Mouse (Mus musculus) liver, embryonic 11.5 days (tissue): Measurements from ENCODE around the gene Tfr2. TPM values are rescaled to one million over a fixed set of nuclear protein-coding genes. Genes with fewer than 3 reads are reported as not detected.

Source experiments
- ATAC-seq: fragments of 200-750 bp; cut with Nextera tagmentation; replicated peaks from 2 replicates; pipeline ENCODE4 v1.8.0; 2017; ENCODE audit warnings: moderate number of reproducible peaks, mild to moderate bottlenecking, moderate TSS enrichment, moderate library complexity; ENCODE audit not compliant: low FRiP score
- DNase-seq: peaks from one replicate; pipeline ENCODE4 v3.0.0-alpha.2; 2017; ENCODE audit warnings: low spot score
- H3K27ac ChIP-seq: fragments of 300-500 bp; sonication (generic); 2 replicates; pipeline ENCODE4 v1.5.1; 2014; ENCODE audit warnings: mild to moderate bottlenecking, low read depth, low read length, control low read depth
- H3K27me3 ChIP-seq: fragments of 300-500 bp; sonication (generic); replicated peaks from 2 replicates; pipeline ENCODE4 v1.6.1; 2014; ENCODE audit warnings: low read length, mixed read lengths; ENCODE audit not compliant: control insufficient read depth, insufficient read depth
- H3K36me3 ChIP-seq: fragments of 300-500 bp; sonication (generic); 2 replicates; pipeline ENCODE4 v1.6.1; 2014; ENCODE audit warnings: mild to moderate bottlenecking, low read length, moderate library complexity, mixed read lengths; ENCODE audit not compliant: control insufficient read depth, insufficient read depth
- H3K4me1 ChIP-seq: fragments of 300-500 bp; sonication (generic); replicated peaks from 2 replicates; pipeline ENCODE4 v1.6.1; 2014; ENCODE audit warnings: low read length, mixed read lengths; ENCODE audit not compliant: control insufficient read depth, insufficient read depth
- H3K4me2 ChIP-seq: fragments of 300-500 bp; sonication (generic); 2 replicates; pipeline ENCODE4 v1.6.1; 2014; ENCODE audit warnings: mild to moderate bottlenecking, control low read depth, moderate library complexity
- H3K4me3 ChIP-seq: fragments of 300-500 bp; sonication (generic); 2 replicates; pipeline ENCODE4 v1.5.1; 2014; ENCODE audit warnings: low read depth, low read length, control low read depth
- H3K9ac ChIP-seq: fragments of 300-500 bp; sonication (generic); 2 replicates; pipeline ENCODE4 v1.6.1; 2014; ENCODE audit warnings: low read depth, low read length, control low read depth
- H3K9me3 ChIP-seq: fragments of 300-500 bp; sonication (generic); 2 replicates; pipeline ENCODE4 v1.6.1; 2016; ENCODE audit warnings: low read length, inconsistent platforms, mixed read lengths; ENCODE audit not compliant: control insufficient read depth
- WGBS: fragments of 180-500 bp; shearing (Covaris S2); extraction: QIAGEN DNeasy Blood & Tissue Kit; methylation state at CpG from one replicate; pipeline ENCODE4 v1.1.7; 2014; 5-methylcytosine and 5-hydroxymethylcytosine counted together
- polyA plus RNA-seq: library from polyadenylated mRNA; unstranded; fragments of >200 nt; fragmentation: Nextera tagmentation; extraction: Ambion mirVana; gene quantifications from 2 replicates; pipeline ENCODE4 v1.2.1, GENCODE M21; 2014

Tfr2 gene
- polyA plus RNA-seq = 60.5 and 65.4 TPM in 2 replicates

DNA sequence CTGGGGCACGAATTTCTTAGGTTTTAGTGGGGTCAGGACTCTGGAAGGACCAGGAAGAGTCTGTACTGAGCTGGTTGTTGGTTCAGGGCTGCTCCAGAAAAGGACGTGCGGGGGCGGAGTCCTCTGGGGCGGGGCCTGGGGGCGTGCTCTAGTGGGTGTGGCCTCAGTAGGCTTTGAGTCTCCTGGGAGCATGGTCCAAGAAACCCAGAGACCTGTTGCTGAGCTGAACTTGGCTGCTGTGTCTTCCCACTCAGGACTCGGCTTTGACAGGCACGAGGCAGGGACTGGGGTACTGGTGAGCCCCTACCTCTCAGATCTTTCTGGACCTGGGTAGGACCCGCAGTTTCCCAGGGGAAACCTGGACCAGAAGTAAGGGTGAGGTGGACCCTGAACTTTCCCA, at the start of gene Tfr2:
Gene Tfr2, plus strand, starts transcription at position 176 of the 400 bp plus-strand sequence.
- peak within 1 kb of the TSS; percentile 95 for H3K4me2 ChIP-seq
- no peaks in the 10 kb centered on the region for H3K9me3 ChIP-seq
- ATAC-seq = peak; percentile 82
- no peaks in the 10 kb centered on the region; the same call in 1 of the 2 replicates for H3K36me3 ChIP-seq
- peak within 1 kb of the TSS; percentile 58 for H3K4me3 ChIP-seq
- peak within 1 kb of the TSS; percentile 91 for H3K27ac ChIP-seq
- no peaks in the 10 kb centered on the region for H3K27me3 ChIP-seq
- peak within 1 kb of the TSS; percentile 67 for H3K9ac ChIP-seq
- H3K4me1 ChIP-seq = peaks cover 32% of the 10 kb centered on the region
- 13% methylated on average over 9 of the region's 9 CpGs for WGBS
- DNase-seq = peak; percentile 84

DNA sequence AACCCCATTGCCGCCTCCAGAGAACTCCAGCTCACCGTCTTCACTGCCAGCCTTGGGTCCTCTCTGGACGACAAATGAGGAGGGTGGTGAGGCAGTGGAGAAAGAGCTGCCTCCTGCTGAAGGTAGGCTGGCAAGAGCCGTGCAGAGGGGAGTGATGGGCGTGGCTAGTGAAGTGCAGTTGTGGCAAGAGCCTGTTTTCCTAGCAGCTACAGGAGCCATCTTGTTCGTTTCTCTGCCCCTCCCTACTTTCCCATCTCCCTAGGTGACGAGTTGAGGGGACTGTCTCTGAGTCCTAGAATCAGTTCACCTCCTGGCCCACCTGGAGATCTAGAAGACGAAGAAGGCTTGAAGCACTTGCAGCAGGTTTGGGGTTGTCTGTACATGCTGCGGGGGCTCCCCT, 47.8 kb upstream of the Tfr2 start:
- no peaks in the 10 kb centered on the region for H3K9me3 ChIP-seq
- no peak for DNase-seq
- no peak overlapping the region for H3K4me2 ChIP-seq
- peaks cover 10% of the 10 kb centered on the region; the same call in 1 of the 2 replicates for H3K4me1 ChIP-seq
- 74% methylated on average over 9 of the region's 9 CpGs for WGBS
- no peak overlapping the region for H3K9ac ChIP-seq
- H3K4me3 ChIP-seq = no peak overlapping the region
- no peaks in the 10 kb centered on the region for H3K27me3 ChIP-seq
- no peak overlapping the region for H3K27ac ChIP-seq
- no peak for ATAC-seq
- peaks cover 63% of the 10 kb centered on the region for H3K36me3 ChIP-seq

GRCm38 (mm10) chr5:137522711-137523110, 46.9 kb upstream of the Tfr2 start:
- Histone ChIP-seq H3K4me1 (peaks cover 14% of the 10 kb centered on the region), H3K9me3 (no peaks in the 10 kb centered on the region), H3K4me2 (no peak overlapping the region), H3K36me3 (peaks cover 69% of the 10 kb centered on the region), H3K27ac (no peak overlapping the region), H3K9ac (no peak overlapping the region), H3K27me3 (no peaks in the 10 kb centered on the region), H3K4me3 (no peak overlapping the region)
- no peak for DNase-seq
- no peak for ATAC-seq
- WGBS = 84% methylated on average over 11 of the region's 11 CpGs

DNA sequence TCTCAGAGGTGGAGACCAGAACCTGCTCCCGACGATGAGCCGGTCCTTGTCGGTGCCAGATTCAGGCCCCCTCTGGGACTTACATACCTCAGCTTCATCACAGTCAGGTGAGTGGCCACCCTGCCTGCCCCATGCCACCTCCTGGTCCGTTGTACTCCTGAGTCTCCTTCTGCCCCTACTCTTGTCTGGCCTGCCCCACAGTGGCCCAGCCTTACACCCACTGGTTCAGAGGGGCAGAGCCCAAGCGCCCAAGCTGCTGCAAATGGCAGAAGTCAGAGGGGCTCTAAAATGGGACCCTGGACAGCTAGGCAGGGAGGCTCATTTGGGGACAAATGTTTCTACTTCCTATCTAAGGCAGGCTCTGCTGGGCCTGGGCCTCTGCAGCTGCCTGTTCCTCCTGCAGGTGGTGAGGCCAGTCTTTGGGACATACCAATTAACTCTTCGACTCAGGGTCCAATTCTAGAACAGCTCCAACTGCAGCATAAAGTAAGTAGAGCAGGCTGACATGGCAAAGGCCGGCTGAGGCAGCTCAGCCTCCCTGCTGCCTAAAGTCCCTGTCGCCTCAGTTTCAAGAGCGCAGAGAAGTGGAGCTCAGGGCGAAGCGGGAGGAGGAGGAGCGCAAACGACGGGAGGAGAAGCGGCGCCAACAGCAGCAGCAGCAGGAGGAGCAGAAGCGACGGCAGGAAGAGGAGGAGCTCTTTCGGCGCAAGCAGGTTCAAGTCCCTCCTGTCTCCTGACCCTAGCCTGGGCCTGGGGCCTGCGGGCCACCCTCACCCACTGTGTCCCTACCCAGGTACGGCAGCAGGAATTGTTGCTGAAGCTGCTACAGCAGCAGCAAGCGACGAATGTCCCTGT, 46.0 kb upstream of the Tfr2 start:
- ATAC-seq = no peak
- H3K36me3 ChIP-seq = peaks cover 74% of the 10 kb centered on the region
- 85% methylated on average over 25 of the region's 25 CpGs for WGBS

DNA sequence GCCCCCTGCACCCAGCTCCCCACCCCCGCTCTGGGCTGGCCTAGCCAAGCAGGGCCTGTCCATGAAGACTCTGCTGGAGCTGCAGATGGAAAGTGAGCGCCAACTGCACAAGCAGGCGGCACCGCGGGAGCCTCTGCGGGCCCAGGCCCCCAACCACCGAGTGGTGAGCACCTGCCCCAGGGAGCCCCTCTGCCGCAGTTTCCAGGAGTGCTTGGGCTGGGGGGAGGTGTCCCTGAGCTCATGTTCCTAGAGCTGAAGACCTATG, 45.5 kb upstream of the Tfr2 start:
- no peaks in the 10 kb centered on the region for H3K9me3 ChIP-seq
- H3K27me3 ChIP-seq = no peaks in the 10 kb centered on the region
- DNase-seq (no peak), ATAC-seq (no peak)
- no peak overlapping the region for H3K9ac ChIP-seq
- H3K4me1 ChIP-seq = peaks cover 16% of the 10 kb centered on the region
- 83% methylated on average over 8 of the region's 8 CpGs for WGBS
- H3K36me3 ChIP-seq = peaks cover 76% of the 10 kb centered on the region
- no peak overlapping the region for H3K4me2 ChIP-seq
- H3K27ac ChIP-seq = no peak overlapping the region
- no peak overlapping the region for H3K4me3 ChIP-seq

More for the DNA sequence above, 46.0 kb upstream of the Tfr2 start:
- Histone ChIP-seq H3K27me3 (no peaks in the 10 kb centered on the region), H3K27ac (no peak overlapping the region), H3K4me3 (no peak overlapping the region), H3K9ac (no peak overlapping the region), H3K4me2 (no peak overlapping the region), H3K4me1 (peaks cover 16% of the 10 kb centered on the region), H3K9me3 (no peaks in the 10 kb centered on the region)
- no peak for DNase-seq

- no peak overlapping the region for H3K4me2 ChIP-seq
- H3K9me3 ChIP-seq = no peaks in the 10 kb centered on the region
- no peak overlapping the region for H3K4me3 ChIP-seq
- H3K27me3 ChIP-seq = no peaks in the 10 kb centered on the region
- 83% methylated on average over 13 of the region's 13 CpGs for WGBS
- no peak overlapping the region for H3K27ac ChIP-seq
- ATAC-seq (no peak), DNase-seq (no peak)
- H3K4me1 ChIP-seq = peaks cover 16% of the 10 kb centered on the region
- no peak overlapping the region for H3K9ac ChIP-seq
- H3K36me3 ChIP-seq = peaks cover 77% of the 10 kb centered on the region
Observed at GRCm38 (mm10) chr5:137524671-137525070, 45.0 kb upstream of the Tfr2 start.

DNA sequence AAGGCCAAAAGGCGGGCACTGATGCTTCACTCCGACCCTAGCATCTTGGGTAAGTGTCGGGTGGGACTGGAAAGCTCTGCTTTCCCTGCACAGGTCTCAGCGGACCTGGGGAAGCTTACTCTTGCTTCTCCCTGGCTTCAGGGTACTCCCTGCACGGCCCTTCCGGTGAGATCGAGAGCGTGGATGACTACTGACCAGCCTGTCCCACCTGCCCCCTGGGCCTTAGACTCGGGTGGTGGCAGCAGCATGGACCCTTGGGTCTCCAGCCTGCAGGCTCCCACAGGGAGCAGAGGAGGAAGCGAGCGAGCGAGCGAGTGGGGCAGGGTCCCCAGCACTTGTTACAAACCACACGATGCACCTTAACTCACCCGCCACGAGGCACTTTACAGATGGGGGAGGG, 44.1 kb upstream of the Tfr2 start:
- no peaks in the 10 kb centered on the region for H3K9me3 ChIP-seq

GRCm38 (mm10) chr5:137526192-137526936, 43.3 kb upstream of the Tfr2 start:
- Histone ChIP-seq H3K27me3 (no peaks in the 10 kb centered on the region), H3K9me3 (no peaks in the 10 kb centered on the region), H3K27ac (peak overlapping the region; percentile 11; the same call in 1 of the 2 replicates), H3K36me3 (peaks cover 67% of the 10 kb centered on the region), H3K9ac (no peak overlapping the region), H3K4me1 (peaks cover 27% of the 10 kb centered on the region), H3K4me2 (no peak overlapping the region), H3K4me3 (no peak overlapping the region)
- DNase-seq (peak; percentile 63), ATAC-seq (peak; percentile 59)
- WGBS = 49% methylated on average over 16 of the region's 16 CpGs

More for the DNA sequence above, 44.1 kb upstream of the Tfr2 start:
- no peak for DNase-seq
- Histone ChIP-seq H3K27ac (peak overlapping the region; percentile 37; the same call in 1 of the 2 replicates), H3K9ac (no peak overlapping the region), H3K4me3 (no peak overlapping the region), H3K27me3 (no peaks in the 10 kb centered on the region), H3K4me1 (peaks cover 19% of the 10 kb centered on the region), H3K36me3 (peaks cover 74% of the 10 kb centered on the region), H3K4me2 (no peak overlapping the region)
- WGBS = 80% methylated on average over 16 of the region's 16 CpGs
- no peak for ATAC-seq
